Mouse (Mus musculus): ENCODE measurements at regions not wholly inside any gene's neighbourhood (a gene's known extent, or its start where the extent isn't known, plus 50 kb on each side); places are given as distances from the start of the nearest gene placed in this dataset.

DNA sequence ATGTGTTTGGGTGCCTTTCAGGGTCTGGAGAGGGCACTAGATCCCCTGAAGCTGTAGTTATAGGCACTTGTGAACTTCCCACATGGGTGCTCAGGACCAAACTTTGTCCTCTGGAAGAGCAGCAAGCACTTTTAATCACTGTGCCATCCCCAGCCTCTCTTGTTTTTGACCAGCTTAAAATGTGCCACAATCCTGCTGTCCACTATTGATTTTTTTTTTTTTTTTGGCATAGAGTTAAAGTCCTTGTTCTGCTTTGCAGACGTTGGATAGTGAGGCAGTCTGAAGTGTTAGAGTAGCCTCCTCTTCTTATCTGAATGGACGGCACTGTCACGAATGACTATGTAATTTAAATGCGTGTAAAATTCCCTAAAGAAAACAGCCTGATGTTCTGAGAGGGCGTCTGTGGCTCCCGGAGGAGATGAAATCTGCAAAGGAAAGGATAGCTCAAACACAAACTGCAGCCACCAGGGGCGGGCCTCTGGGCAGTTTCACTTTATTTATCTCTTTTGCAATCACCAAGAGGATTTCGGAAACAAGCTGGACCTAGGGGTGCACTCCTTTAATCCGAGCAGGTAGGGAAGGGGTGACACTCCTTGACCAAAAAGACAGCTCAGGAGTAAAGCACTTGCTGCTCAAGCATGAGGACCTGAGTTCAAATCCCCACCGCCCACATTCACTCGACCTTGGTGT is 63.5 kb upstream of the Smyd2 start:
- Histone ChIP-seq H3K27me3 (ENCODE audit: control insufficient read depth, insufficient read depth, low read length) (no peaks in the 10 kb centered on the region), H3K36me3 (ENCODE audit: control insufficient read depth, insufficient read depth, low read length) (no peaks in the 10 kb centered on the region), H3K27ac (ENCODE audit: low read depth, low read length) (no peak overlapping the region), H3K4me2 (replicated peaks; ENCODE audit: low read depth, low read length) (no peak overlapping the region), H3K9me3 (ENCODE audit: control insufficient read depth, low read length) (no peaks in the 10 kb centered on the region), H3K4me3 (ENCODE audit: low read depth, low read length) (no peak overlapping the region), H3K4me1 (replicated peaks; ENCODE audit: control insufficient read depth, insufficient read depth, low read length) (no peaks in the 10 kb centered on the region; the same call in 1 of the 2 replicates), H3K9ac (ENCODE audit: low read depth, low read length) (no peak overlapping the region)
- no peak for ATAC-seq (ENCODE audit: low FRiP score)
- DNase-seq (ENCODE audit: low spot score) = no peak
- 66% methylated on average over 11 of the region's 11 CpGs for WGBS

DNA sequence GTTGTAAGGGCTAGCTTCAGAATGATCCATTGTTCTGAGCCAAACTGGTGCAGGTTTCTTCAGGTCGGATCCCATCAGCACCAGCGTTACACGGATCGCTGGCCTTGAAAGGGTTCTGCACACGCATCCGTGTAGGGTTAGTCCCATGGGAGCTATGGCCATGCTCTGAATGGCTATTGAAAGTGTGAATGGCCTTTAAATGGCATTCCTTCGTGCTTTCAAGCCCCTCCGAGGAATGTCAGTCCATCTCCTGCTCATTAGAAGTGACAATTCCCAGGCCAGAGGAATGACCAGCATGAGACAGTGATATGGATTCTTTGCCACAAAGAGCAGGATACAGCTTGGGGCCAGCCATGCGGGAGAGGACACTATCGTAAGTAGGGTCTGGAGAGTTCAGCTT is 56.1 kb upstream of the Smyd2 start:
- ATAC-seq (ENCODE audit: low FRiP score) (no peak), DNase-seq (ENCODE audit: low spot score) (peak; percentile 15)
- H3K4me3 ChIP-seq (ENCODE audit: low read depth, low read length) = no peak overlapping the region
- no peaks in the 10 kb centered on the region for H3K4me1 ChIP-seq (replicated peaks; ENCODE audit: control insufficient read depth, insufficient read depth, low read length)
- no peaks in the 10 kb centered on the region for H3K9me3 ChIP-seq (ENCODE audit: control insufficient read depth, low read length)
- H3K9ac ChIP-seq (ENCODE audit: low read depth, low read length) = no peak overlapping the region
- no peaks in the 10 kb centered on the region for H3K36me3 ChIP-seq (ENCODE audit: control insufficient read depth, insufficient read depth, low read length)
- WGBS = 39% methylated on average over 10 of the region's 10 CpGs
- H3K27me3 ChIP-seq (ENCODE audit: control insufficient read depth, insufficient read depth, low read length) = no peaks in the 10 kb centered on the region
- H3K27ac ChIP-seq (ENCODE audit: low read depth, low read length) = no peak overlapping the region
- no peak overlapping the region for H3K4me2 ChIP-seq (replicated peaks; ENCODE audit: low read depth, low read length)

- 86% methylated on average over 9 of the region's 9 CpGs for WGBS
- Histone ChIP-seq H3K27me3 (ENCODE audit: control insufficient read depth, insufficient read depth, low read length) (no peaks in the 10 kb centered on the region), H3K9ac (ENCODE audit: low read depth, low read length) (no peak overlapping the region), H3K4me2 (replicated peaks; ENCODE audit: low read depth, low read length) (no peak overlapping the region), H3K9me3 (ENCODE audit: control insufficient read depth, low read length) (no peaks in the 10 kb centered on the region), H3K36me3 (ENCODE audit: control insufficient read depth, insufficient read depth, low read length) (no peaks in the 10 kb centered on the region), H3K27ac (ENCODE audit: low read depth, low read length) (no peak overlapping the region), H3K4me3 (ENCODE audit: low read depth, low read length) (no peak overlapping the region), H3K4me1 (replicated peaks; ENCODE audit: control insufficient read depth, insufficient read depth, low read length) (no peaks in the 10 kb centered on the region)
- no peak for ATAC-seq (ENCODE audit: low FRiP score)
- DNase-seq (ENCODE audit: low spot score) = no peak
Measured at GRCm38 (mm10) chr1:189975660-189976059, 53.5 kb upstream of the Smyd2 start.

DNA sequence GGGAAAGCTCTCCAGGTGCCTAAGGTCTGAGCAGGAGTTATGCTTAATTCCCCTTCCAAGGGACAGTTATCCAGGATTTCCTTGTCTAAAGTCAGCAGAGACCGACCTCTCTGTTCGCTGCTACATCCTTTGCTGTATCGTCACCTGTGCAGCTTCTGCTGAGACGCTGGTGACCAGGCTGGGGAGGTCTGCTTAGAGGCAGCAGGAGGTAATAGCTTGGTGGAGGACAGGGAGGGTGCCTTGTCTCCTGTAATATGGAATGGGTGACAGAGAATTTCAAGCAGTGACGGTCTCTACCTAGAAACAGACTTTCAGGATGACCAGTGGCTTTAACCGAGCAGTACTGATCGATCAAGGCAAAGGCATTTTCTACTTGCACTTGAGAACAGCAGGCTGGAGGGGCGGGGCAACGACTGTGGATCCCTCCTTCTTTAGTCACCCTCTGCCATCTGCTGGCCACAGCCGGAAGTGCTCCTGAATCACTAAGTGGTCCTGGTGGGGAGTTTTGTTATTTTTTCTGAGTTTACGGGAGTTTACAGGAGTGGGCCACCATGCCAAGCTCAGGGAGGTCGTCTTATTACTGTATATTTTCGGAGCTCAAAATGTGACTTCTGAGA is 50.7 kb upstream of the Smyd2 start:
- no peak overlapping the region for H3K9ac ChIP-seq (ENCODE audit: low read depth, low read length)
- no peak overlapping the region for H3K4me3 ChIP-seq (ENCODE audit: low read depth, low read length)
- H3K27me3 ChIP-seq (ENCODE audit: control insufficient read depth, insufficient read depth, low read length) = no peaks in the 10 kb centered on the region
- no peaks in the 10 kb centered on the region for H3K4me1 ChIP-seq (replicated peaks; ENCODE audit: control insufficient read depth, insufficient read depth, low read length)
- WGBS = 24% methylated on average over 13 of the region's 13 CpGs
- H3K36me3 ChIP-seq (ENCODE audit: control insufficient read depth, insufficient read depth, low read length) = no peaks in the 10 kb centered on the region
- H3K27ac ChIP-seq (ENCODE audit: low read depth, low read length) = no peak overlapping the region
- peak; percentile 95 for DNase-seq (ENCODE audit: low spot score)
- H3K9me3 ChIP-seq (ENCODE audit: control insufficient read depth, low read length) = no peaks in the 10 kb centered on the region
- H3K4me2 ChIP-seq (replicated peaks; ENCODE audit: low read depth, low read length) = 0 out of 2 replicates have a peak overlapping the region, but pooled peaks have one; percentile 15
- peak; percentile 70; the same call in 1 of the 2 replicates for ATAC-seq (ENCODE audit: low FRiP score)

Measured in hindbrain, embryonic 11.5 days (tissue).